Mouse (Mus musculus) T-helper 17 cell (primary cell): ENCODE results near the gene Pck1.

Experiments
- in situ Hi-C, 2 experiments: fragments of 300-600 bp; cut with MboI, MseI; formaldehyde crosslinking; loops; 1 replicate in 1 of 2; 2 replicates in 1 of 2; pipeline ENCODE4 v1.15.1; 2025; ENCODE audit warnings: high pct_unique_total_duplicates in 2 of 2

Gene Pck1

DNA sequence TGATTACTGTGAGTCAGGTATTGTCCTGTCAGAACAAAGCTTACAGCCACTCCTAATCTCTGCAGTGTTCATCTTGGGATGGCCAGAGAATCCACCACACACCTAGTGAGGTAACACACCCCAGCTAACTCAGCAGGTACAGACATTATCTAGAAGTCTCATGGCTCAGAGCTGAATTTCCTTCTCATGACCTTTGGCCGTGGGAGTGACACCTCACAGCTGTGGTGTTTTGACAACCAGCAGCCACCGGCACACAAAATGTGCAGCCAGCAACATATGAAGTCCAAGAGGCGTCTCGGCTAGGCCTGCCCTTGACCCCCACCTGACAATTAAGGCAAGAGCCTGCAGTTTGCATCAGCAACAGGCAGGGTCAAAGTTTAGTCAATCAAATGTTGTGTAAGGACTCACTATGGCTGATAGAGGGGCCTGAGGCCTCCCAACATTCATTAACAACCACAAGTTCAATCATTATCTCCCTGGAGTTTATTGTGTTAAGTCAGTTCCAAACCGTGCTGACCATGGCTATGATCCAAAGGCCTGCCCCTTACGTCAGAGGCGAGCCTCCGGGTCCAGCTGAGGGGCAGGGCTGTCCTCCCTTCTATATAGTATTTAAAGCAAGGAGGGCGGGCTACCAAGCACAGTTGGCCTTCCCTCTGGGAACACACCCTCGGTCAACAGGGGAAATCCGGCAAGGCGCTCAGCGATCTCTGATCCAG lies at the start of gene Pck1:
TSS of gene Pck1 (plus strand) at position 613 of the 716 bp plus-strand sequence.
- in situ Hi-C loops = loop anchor here in 1 of 2 experiments (10.0 kb wide), 1 partner anchor 1252 kb away; no protein-coding TSS in a partner anchor

DNA sequence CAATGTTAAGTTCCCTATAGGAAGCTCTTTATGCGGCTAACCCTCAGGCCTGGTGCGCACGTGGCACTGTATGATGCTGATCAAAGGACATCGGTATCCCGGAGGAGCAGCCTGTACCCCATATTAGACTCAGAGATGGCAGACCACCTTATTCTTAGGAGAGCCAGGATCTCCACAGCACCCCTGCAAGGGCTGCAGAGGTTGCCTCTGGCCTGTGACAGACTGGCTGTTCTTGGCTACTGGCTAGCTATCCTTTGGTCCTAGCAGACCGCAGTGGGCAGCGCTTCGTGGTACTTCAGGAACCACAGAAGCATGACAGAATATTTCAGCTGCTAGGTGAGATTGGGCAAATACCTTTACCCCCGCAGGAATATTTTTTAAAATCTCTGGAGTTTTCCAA lies 46.4 kb upstream of the Pck1 start:
- in situ Hi-C loops = loop anchor here (5.0 to 10.0 kb wide), 5 partner anchors 76 to 446 kb away; no protein-coding TSS in a partner anchor

DNA sequence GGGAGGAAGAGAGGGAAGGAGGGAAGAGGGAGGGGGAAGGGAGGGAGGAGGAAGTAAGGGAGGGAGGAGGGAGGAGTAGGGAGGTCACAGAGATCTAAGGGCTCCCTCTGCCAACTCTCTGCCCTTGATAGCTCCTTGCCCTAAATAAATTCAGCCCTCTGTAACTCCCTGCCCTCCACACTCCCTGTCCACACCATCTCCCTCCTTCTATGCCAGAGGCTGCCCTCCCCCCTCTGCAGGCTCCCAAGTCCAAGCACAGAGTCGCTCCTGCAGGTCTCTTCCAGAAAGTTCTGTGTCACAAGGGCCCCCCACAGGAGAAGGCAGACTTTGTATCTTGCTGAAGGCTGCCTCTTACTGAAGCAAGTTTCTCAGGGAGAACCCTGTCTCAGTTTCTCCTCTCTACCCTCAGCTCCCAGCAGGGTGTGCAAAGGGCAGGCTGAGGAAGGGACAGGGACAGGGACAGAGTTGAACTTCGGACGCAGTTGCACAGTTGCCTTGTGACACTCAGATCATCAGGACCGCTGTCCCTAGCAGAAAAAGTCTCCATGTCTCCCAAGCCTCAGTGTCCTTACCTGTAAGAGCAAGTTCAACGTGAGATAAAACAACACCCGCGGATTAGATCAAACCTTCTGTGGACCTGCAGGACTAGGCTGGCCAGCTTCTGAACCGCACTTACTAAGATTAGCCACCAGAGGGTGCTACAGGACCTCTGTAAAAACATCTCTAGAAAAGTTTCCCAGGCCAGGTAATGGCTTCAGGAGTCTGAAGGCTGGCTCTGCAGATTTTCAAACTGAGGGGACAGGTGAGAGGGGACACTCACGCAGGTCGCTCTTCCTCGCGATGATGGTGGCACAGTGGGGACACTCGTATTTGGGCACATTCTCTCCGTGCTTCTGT lies 45.7 kb upstream of the Pck1 start:
- in situ Hi-C loops = loop anchor here (5.0 to 10.0 kb wide), 5 partner anchors 75 to 445 kb away; no protein-coding TSS in a partner anchor

DNA sequence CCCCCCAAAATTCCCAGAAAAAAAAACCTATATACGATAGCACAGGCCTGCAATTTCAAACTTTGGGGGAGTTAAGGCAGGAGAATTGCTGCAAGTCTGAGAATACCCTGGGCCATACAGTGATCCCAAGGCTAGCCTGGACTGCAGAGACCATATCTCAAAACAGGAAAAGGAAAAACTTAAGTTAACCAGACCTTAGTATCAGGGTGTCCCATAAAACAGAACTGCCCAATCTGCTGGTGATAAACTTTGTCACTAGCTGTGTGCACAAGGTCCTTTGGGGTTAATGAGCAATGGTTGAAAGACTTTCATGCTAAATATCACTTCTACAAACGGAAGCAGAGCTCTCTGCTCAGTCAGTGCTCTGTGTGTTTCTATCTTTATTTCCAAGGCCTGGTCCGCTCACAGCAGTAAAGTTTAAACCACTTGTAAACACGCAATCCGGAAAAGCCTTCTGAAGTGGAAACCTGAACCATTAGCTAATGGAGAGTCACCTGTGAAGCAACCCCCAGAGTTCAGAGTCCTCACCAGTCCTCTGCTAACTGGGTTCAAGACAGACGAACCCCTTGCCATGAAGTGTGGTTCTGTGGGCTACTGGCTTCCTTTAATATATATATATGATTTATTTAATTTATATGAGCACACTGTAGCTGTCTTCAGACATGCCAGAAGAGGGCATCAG lies 44.2 kb upstream of the Pck1 start:
- in situ Hi-C loops = loop anchor here (5.0 to 10.0 kb wide), 5 partner anchors 74 to 444 kb away; no protein-coding TSS in a partner anchor

DNA sequence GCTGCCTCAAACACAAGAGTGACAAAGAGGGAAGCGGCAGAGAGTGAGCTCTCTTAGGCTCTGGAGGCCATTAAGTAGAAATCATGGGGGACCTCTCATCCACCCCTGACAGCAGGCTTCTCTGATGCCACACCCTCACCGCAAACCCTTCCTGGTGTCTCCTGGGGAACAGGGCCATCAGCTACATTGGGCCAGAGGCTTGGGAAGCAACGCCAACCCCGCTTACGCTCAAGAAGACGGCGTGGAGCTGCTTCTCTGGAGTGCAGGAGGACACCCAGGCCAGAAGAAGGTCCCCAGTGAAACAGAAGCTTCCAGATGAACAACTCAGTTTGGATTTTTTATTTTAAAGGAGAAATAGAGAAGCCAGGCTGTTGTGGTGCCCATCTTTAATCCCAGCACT lies 43.3 kb upstream of the Pck1 start:
- in situ Hi-C loops = loop anchor here (5.0 to 10.0 kb wide), 5 partner anchors 73 to 443 kb away; no protein-coding TSS in a partner anchor

DNA sequence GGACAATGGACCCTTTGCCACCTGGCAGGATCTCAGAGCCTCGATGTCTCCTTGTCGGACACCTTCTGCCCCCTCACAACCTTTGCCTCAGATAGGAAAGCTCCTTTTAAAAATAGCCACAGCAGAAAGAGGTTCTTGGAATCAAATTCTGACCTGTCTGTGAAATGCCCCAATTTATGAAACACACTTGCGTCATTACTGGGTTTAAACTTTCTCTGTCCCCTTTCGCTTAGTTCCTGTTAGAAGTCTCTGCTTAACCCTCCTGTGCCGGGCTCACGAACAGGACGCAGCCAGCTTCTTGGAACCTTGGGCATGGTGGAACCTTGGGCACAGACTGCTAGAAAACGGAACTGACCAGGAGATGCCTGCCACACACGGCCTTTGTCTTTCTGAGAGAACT lies 42.3 kb upstream of the Pck1 start:
- in situ Hi-C loops = loop anchor here in 1 of 2 experiments (5.0 to 10.0 kb wide), 2 partner anchors 367 to 1814 kb away; no protein-coding TSS in a partner anchor

DNA sequence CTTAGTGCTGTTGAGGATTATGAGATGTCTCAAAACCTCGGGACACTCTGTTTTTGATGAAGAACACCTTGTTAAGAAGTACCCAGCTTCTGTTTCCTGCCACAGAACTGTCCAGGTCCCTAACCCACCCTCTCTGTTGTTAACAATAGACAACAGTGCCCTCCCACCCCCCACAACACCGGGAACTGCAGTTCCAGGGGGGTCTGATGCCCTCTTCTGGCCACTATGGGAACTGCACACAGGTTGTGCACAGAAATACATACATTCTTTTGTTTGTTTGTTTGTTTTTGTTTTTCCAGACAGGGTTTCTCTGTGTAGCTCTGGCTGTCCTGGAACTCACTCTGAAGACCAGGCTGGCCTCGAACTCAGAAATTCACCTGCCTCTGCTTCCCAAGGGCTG lies 39.1 kb upstream of the Pck1 start:
- in situ Hi-C loops = loop anchor here in 1 of 2 experiments (5.0 to 10.0 kb wide), 2 partner anchors 364 to 1811 kb away; no protein-coding TSS in a partner anchor

DNA sequence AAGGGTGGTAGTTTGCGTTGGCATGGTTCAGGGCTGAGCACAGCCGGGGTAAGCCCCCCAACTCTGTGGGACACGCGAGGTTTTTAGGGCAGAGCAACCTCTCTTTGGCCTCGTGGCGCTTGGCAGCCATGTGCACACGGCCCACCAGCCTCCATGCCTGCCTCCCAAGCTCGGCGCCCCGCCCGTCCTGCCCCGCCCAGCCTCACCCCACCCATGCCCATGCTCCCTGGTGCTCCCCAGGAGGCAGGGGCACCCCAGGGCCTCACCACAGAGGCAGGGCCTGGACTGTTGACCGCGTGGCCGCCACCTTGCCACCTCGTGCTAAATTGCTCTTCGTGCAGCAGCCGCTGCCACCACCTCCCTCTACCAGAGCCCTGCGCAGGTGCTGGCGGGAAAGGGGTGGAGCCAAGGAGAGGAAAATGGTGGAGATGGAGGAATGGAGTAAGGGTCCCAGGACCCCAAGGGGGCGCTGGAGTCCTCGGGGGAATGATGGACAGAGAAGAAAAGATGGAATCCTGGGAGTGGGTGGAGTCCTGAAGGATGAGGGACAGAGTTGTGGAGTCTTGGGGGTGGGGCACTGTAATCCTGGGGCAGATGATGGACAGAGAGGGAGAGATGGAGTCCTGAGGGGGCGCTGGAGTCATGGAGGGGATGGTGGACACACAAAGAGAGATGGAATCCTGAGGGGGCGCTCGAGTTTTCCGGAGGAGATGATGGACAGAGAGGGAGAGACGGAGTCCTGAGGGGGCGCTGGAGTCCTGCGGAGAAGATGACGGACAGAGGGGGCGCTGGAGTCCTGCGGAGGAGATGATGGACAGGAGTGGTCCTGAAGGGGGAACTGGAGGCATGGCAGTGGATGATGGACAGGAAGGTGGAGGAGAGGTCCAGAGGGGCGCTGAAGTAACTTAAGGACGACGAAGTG lies 33.6 kb upstream of the Pck1 start, which contains the start of gene Ctcfl:
TSS of gene Ctcfl (minus strand) at position 503 of the 922 bp plus-strand sequence.
- in situ Hi-C loops = loop anchor here in 1 of 2 experiments (5.0 to 10.0 kb wide), 2 partner anchors 38 to 1806 kb away; no protein-coding TSS in a partner anchor

DNA sequence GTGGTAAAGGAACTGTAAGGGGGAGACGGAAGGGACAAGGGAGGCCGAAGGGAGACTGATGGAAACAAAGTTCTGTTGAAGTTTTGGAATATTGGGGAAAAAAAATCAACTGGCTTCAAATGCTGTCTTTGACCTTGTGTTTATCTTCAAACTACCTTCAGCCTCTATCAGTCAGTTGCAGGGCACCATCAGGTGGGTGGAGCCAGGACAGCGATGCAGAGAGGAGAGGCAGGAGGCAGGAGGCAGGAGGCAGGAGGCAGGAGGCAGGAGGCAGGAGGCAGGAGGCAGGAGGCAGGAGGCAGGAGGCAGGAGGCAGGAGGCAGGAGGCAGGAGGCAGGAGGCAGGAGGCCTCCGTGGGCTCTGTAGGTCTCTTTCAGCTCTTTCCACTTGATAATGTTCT lies 32.7 kb upstream of the Pck1 start:
- in situ Hi-C loops = loop anchor here in 1 of 2 experiments (10.0 kb wide), 1 partner anchor 535 kb away; no protein-coding TSS in a partner anchor

DNA sequence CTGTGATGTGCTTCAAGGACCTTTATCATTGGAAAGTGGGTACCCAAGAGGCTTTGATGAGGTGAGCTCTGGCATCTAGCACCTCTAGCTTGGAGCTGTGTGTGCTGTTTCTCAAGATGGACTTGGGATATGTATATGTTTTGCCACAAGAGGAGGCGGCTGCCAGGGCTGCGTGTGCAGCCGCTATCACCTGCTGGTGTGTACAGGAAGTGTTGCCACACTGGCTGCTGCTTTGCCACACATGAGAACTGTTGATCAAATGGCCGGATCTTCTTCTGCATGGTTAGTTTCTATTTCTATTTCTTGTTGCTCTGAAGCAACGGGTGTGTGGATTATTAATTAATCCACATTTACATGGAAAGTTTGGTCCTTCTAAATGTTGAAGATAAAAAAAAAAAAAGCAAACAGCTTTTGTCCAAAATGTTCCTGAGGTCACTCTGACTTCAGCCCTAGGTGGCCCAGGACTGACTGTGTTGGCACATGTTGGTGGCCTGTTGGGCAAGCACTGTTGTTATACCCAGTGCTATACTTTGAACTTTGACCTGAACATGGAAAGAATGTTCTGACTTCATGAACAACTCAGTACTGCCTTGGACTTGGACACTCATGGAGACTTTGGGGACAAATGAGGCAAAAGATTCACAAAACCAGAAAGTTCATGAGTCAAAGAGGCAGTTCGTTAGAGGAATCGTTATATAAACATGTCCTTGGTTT lies 28.7 kb upstream of the Pck1 start:
- in situ Hi-C loops = loop anchor here in 1 of 2 experiments (10.0 kb wide), 1 partner anchor 539 kb away; no protein-coding TSS in a partner anchor

DNA sequence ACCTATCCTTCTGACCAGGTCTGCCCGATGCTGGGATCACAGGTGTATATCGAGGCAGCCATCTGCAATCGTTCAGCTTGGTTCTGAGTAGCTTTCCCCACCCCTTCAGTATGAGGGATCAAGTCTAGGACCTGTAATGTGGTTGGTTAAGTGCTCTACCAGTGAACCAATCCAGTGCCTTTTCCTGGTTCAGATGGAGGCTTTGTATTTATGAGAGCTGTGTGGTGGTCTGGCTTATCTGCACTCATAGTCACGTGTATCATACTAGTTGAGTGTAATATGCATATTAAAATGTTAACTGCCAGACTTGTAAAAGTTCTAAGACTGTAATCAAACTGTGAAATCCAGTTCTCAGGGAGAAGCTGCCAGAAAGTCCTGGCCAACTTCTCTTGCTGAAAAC lies 26.5 kb upstream of the Pck1 start:
- in situ Hi-C loops = loop anchor here (10.0 to 25.0 kb wide), 2 partner anchors 542 to 1111 kb away; no protein-coding TSS in a partner anchor

DNA sequence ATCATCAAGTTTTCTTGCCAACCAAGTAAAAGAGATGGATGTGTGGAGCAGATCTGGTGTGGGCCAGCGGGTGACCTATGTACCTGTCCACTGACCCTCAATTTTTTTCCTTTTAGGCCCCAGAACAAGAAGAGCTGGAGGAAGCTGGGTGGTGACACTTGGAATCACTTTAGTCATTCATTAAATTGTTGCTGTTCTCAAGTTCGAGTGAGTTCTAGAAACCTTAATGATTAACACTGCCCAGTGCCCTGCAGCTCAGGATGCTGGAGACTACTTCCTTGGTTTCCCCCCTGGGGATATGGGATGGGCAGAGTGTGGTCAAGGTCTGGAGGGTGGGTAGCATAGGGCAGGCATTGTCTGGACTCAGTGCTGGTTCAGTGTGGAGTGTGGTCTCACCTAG lies 23.7 kb upstream of the Pck1 start:
- in situ Hi-C loops = loop anchor here (10.0 to 25.0 kb wide), 2 partner anchors 544 to 1108 kb away; no protein-coding TSS in a partner anchor

DNA sequence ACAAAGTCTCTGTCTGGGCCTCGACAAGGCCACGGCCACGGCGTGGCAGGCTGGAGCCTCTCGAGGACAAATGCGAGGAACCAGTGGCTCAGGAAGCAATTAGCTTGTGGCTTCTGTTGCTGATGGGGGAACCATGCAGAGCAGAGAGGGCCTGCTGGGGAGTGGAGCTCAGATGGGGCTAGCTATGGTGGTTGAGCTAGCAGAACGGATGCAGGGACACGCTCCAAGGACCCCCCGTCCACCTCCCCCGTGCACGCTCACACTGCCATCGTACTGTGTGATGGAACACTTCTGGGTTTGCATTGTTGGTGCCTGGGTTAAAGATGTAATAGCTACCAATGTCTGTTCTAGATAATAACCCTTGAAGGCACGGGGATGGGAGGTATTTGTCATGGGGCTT lies 20.6 kb upstream of the Pck1 start:
- in situ Hi-C loops = loop anchor here in 1 of 2 experiments (25.0 kb wide), 1 partner anchor 1105 kb away; no protein-coding TSS in a partner anchor

DNA sequence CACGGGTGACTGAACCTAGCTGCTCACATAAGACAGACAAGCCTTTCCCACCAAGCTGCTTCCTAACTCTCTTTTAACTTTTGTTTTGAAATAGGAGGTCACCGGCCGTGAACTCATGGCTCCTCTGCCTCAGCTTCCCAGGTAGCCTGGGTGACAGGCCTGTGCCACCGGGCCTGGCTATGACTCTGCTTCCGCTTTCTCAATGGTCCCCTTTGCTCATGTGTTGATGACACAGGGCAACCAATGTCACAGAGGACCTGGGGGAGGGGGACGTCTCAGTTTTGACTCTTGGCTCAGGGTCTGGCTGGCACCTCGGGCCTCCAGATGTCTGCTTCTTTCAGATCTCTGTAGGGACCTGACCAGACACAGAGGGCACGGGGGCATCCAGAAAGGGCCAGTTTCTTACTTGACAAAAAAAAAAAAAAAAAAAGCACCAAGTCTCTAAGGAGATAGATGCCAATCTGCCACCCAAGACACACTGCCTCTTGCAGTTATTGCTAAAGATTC lies 20.0 kb upstream of the Pck1 start:
- in situ Hi-C loops = loop anchor here in 1 of 2 experiments (25.0 kb wide), 1 partner anchor 1104 kb away; no protein-coding TSS in a partner anchor

DNA sequence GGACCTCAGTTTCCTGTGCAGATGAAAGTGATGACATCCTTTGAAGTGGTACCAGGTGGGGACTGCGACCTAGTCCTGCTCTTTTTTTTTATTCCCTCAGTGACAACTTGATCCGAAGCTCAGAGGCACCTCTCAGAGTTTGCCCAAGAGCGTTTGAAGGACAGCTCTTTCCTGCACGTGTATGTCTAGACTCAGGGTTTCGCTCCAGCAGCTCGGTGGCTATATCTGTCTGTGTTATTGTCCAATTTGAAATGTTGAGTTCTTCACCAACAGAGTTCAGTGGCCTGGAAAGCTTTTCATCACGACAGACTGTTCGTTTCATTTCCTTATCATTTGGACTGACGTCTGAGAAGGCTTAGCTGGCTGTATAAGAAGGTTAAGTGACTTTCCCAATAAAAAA lies 18.2 kb upstream of the Pck1 start:
- in situ Hi-C loops = loop anchor here in 1 of 2 experiments (25.0 kb wide), 1 partner anchor 1103 kb away; no protein-coding TSS in a partner anchor

DNA sequence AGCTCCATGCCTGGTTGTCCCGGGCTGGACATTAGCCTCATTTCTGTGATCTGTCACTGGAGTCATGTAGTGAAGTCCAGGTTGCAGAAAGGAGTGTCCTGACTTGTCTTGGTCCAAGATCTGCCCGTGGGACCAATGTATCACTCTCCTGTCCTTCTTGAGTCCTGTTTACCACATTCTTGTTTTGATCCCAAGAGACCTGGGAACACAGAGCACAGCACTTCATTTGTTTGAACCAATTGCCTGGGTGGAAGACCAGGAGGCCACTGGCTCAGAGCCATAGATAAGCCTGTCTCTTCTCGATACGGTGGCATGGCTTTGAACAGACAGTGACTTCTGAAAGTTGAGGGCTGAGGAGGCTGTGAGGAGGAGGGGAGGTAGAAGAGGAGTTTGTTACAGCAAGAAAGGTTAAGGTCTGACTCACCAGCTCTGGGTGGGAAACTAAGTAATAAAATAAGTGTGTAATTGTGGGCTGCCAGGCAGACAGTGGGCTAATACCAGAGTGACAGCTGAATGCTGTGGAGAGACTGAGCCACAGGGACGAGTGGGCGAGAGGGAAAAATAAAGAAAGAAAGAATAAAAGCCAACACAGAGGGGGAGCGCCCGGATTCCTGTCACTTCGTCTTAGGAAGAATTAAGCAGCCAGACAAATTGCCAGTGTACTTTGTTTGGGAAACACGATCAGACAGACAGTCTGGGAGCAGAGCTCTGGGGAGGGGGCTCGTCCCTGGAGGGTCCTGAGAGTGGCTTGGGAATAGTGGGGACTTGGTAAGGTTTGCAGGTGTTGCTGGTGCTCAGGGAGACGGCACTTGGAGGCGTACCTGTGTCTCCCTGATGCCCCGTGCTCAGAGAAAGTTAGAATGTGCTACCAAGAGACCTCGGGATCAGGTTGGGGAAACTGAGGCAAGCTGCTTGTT lies 14.3 kb upstream of the Pck1 start:
- in situ Hi-C loops = loop anchor here in 1 of 2 experiments (25.0 kb wide), 1 partner anchor 1099 kb away; no protein-coding TSS in a partner anchor

DNA sequence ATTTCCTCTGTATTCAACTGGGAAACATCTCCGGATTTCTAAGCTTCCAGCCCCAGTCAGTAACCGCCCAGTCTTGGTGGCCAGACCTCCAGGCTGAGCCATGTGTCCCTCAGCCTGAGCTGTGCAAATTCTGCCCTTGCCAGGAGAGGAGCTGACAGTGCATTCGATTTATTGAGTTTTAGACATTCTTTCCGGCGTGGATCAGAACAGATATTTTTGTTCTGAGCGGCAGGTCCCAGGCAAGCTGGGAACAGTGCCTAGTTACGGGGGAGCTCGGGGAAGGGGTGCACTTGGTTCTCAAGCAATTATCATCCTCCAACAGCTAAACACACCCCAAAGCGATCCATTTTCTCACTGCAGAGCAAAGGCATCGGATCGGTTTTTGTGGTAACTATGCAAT lies 9.2 kb upstream of the Pck1 start:
- in situ Hi-C loops = loop anchor here (5.0 to 25.0 kb wide), 2 partner anchors 1094 to 1659 kb away; no protein-coding TSS in a partner anchor
